Mouse (Mus musculus) mouse embryonic stem cell (cell line): ENCODE measurements around the gene Pex7.

Source experiments
- in situ Hi-C, 2 experiments: fragments of 300-500 bp; cut with MboI; formaldehyde crosslinking; loops; 1 replicate in 1 of 2; 3 replicates in 1 of 2; pipeline ENCODE4 v1.14.3; 2019 to 2020; ENCODE audit warnings: low sequenced_read_pairs in 2 of 2, low pct_unique_long_range_greater_than_20kb in 1 of 2, mixed read lengths in 1 of 2; ENCODE audit not compliant: unreplicated experiment in 1 of 2

Gene Pex7

DNA sequence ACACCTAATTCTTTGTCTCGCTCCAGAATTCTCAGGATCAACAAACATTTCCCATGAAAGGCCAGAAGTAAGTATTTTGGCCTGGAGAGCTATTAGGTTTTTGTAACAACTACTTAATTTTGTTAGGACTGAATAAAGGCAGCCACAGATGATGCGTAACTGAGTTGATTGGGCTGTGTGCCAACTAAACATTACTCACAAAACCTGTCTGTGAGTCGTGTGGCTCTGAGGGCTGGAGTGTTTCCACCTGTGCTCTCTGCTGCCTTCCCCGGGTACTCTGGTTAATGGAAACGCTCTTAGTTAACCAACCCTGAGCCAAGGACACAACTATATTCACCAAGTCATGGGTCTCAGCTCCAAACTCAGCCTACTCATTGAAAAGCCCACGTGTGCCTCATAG, 14.3 kb downstream of the Pex7 start:
- in situ Hi-C loops = loop anchor here (10.0 kb wide), 2 partner anchors 178 to 188 kb away; partner anchors contain the start of gene Il20ra (in 1 of the 2)

- in situ Hi-C loops = loop anchor here (10.0 kb wide), 2 partner anchors 177 to 187 kb away; partner anchors contain the start of gene Il20ra (in 1 of the 2)
These were observed 15.8 kb downstream of the Pex7 start for GRCm38 (mm10) chr10:19891686-19892085.

- in situ Hi-C loops = loop anchor here (10.0 kb wide), 2 partner anchors 175 to 185 kb away; partner anchors contain the start of gene Il20ra (in 1 of the 2)
These were observed 17.6 kb downstream of the Pex7 start for GRCm38 (mm10) chr10:19889908-19890307.

DNA sequence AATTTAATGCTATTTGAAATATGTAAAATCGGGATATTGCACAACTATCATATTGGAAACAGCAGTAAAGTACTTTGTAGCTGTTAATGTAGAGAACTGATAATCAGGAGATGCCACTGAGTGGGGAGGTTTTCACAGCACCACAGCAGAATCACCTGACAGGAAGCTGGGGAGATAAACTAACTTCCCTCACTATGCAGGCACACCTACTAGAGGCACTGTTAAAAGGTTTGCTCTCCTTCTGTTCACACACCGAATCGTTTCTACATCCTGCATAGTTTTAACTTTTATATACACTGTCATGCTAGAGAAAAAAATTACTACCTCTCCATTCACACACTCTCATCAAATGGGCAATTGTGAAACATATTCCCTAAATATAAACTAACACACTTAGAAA, 21.2 kb downstream of the Pex7 start:
- in situ Hi-C loops = no loop called here

- in situ Hi-C loops = no loop called here
These were observed 23.1 kb downstream of the Pex7 start for GRCm38 (mm10) chr10:19884409-19884808.

DNA sequence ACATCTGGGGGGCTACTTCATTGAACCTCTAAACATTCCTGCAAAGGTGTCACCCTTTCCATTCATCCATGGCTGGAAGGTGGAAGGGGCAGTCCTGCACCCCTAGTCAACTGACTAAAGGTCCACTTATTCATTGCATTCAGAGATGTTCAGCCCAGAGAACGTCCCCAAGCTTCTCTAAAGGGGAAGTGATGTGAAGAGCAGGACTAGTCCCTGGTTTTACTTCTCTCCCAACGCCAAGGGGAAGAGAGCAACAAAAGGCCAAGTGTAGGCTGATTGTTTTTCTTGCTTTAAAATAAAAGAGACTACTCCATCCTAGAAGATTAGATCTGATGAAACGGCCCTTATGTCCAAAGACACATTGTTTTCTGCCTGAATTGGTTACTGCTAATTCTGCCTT, 27.1 kb downstream of the Pex7 start:
- in situ Hi-C loops = no loop called here

- in situ Hi-C loops = no loop called here
These were observed 28.3 kb downstream of the Pex7 start for GRCm38 (mm10) chr10:19879161-19879560.

GRCm38 (mm10) chr10:19877679-19878078, 29.8 kb downstream of the Pex7 start:
- in situ Hi-C loops = no loop called here

DNA sequence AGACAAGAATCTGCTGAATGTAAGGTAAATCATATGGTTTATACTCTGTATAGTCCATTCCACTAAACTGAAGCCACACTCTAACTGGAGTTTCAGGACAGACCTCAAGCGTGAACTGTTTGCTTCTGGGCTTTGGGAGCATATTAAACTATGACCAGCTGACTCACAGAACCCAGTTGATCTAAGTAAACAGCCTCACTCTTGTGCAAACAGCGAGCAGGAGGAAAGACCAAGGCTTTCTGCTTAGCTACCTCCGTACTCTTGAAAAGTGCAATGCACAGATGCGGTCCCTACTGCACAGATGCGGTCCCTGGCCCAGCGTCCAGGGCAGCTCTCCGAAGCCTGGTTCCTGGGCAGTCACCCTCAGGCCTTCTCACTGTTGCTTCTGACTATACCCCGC, 30.2 kb downstream of the Pex7 start:
- in situ Hi-C loops = no loop called here

DNA sequence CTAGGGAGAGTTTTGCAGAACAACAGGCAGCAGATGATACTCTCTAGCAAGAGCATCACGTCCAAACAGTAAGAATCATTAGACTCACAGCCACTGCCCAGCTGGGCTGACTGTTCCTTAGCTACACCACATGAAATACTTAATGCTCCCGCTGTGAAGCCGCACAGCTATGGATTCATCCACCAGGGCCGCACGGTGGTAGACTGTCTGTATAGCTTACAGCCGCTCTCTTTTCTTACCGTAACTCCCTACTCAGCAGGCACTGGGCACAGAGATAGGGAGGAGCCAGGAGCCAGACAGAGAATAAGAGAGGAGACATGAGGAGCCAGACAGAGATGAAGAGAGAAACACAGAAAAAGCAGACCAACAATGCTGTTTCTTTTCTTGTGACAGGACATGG, 30.8 kb downstream of the Pex7 start:
- in situ Hi-C loops = no loop called here

DNA sequence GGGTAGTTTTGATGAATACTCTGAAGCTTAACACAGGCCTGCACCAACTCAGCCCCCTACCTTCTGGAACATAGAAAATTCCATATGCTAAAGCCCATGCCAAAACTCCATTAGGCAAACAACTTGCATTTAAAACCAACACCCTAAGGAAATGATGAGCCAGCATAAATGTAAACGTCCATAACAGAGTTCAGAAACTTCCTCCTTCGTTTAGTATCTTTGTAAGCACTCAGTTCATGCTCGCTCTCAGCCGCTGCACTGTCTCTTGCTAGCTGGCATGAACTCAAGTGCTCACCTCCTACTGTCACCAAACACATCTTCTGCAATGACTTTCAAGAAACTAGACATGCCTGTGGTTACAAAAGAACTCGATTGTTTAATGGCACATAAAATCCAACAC, 32.1 kb downstream of the Pex7 start:
- in situ Hi-C loops = no loop called here

DNA sequence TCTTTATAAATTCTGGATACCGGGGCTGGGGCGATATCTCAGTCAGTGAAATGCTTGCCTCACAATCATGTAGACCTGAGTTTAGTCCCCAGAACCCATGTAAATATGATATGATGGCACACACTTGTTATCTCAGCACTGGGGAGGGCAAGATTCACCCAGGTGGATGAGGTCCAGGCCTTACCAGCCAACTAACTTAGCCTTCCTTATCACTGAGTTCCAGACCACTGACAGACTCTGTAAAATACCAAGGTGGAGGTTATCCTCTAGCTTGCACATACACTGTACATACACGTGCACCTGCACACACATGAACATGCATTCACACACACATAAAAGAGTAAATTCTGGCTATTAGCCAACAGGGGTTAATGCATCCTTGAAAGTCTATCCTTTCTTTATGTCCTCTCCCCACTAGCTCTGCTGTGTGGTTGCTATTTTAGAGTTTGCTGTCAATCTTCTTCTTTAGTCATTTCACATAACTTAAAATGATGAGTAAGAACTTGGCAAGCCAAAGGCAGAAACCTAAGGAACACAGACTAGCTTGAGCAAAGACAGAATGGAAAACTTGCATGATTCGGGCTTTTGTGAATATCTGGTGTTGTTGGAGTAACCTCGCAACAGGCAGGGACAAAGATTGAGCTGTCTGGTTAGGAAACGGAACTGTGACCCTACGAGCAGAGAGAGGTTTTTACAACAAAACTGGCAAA, 51.7 kb downstream of the Pex7 start:
- in situ Hi-C loops = no loop called here

DNA sequence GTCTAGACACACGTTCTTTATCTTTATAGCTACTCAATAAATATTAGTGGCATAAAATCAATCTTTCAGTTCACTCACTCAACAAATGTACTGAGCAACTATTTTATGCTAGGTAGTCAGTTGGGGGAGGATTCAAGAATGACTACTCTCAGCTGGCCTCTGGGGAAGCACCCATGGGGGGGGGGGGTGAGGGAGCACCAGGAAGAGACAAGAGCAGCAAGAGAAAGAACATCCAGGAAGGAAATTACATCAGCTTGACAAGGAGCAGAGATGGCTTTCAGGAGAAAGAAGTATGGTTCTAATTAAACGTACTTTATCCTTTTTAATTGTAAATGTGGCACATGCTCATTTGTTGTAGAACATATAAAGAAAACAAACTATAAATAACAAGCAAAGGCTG, 53.9 kb downstream of the Pex7 start:
- in situ Hi-C loops = no loop called here

DNA sequence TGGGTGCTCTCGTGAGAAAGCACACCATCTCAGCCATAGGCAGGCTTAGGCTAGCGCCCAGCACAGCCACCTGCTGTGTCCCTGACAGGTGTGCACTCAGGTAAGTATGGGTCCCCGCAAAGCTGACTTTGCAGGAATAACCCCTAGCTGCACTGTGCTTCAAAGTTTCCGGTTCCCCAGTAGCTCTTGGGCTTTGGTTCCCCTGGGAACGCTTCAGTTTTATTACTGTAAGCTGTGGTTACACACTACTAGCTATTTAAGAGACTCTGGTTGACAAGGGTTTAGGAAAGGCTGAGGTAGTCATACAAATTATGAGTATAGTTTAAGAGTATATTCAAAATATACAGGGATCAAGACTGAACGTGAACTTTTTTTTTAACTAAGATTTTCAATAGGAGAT, 54.7 kb downstream of the Pex7 start:
- in situ Hi-C loops = no loop called here

- in situ Hi-C loops = no loop called here
These were observed 56.3 kb downstream of the Pex7 start, which contains the start of gene Slc35d3 for GRCm38 (mm10) chr10:19850998-19851691. Gene Slc35d3, minus strand, starts transcription at chr10:19851459.

DNA sequence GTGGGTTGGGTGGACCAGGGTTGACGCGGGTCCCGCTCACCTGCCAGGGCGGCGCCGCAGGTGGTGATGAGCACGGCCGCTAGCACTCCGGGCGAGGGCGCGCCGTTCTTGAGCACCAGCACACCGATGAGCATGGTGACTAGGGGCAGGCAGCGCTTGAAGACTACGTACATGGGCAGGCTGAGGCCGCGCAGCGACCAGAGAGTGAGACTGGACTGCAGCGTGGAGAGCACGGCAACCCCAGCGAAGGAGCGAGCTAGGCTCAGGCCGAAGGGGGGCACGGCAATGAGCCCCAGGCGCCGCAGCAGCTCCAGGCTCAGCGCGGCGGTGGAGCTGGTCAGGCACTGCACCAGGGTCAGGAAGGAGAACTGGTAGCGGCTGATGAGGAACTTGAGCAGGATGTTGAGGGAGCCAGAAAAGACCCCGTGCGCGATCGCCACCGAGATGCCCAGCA, 56.9 kb downstream of the Pex7 start:
- in situ Hi-C loops = no loop called here

DNA sequence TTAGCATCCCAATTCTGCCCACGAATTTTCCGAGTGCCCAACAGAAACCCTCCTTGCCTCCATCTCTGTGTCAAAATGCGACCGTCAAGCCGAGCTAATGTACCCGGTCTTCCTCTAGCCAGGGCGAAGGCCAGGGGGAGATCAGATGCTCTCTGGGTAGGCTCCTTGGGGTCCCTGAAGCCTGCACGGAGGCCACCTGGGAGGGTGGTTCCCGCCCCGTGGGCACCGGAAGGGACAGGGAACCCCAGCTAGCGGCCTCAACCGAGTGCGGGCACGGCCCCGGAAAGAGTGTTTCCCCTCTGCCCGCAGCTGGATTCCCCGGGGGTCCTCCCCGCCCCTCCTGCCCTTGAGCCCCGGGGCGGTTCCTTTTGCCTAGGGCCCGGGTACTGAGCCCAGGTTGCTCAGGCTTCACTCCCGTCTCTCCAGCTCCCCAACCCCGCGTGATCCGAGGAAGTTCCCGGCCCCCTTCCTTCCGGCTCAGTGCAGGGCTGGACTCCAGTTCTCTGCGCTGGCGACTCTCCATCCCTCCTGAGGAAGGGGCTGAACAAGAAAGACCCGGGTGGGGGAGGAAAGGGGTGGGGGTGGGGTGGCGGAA, 57.6 kb downstream of the Pex7 start:
- in situ Hi-C loops = no loop called here

GRCm38 (mm10) chr10:19848928-19849770, 58.3 kb downstream of the Pex7 start:
- in situ Hi-C loops = no loop called here

DNA sequence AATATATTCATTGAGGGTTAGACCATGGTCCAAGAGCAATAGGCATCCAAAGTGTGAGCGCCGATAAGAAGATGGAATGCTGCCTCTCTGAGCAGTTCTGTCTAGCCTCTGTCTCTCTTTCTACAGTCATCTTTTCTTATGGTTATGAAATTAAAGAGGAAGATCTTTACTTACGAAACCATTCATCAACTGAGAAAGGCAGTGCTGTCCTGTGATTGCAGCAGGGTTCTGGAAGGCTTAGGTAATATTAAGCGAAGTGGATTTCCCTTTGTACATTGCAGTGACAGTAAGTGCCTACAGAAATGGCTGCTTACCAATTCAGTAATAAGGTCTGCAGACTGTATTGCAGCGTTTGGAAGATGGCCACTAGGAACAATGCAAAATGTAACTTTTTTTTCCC, 67.7 kb downstream of the Pex7 start:
- in situ Hi-C loops = no loop called here
